Mouse (Mus musculus) right cerebral cortex, postnatal 4 days (tissue): Measurements from ENCODE around the gene Olfr338.
"Not testable (repeated sequence)": the region's sequence is repeated elsewhere in the genome, so short reads cannot be mapped to it uniquely, and the experiment has no call there.

Experiments
- DNase-seq: peaks from one replicate; pipeline ENCODE4 v3.0.0-alpha.2; 2022

Gene Olfr338

GRCm38 (mm10) chr2:36373219-36373618 is at the start of gene Olfr338:
Gene Olfr338 (plus strand): TSS chr2:36373519.
- no peak for DNase-seq

GRCm38 (mm10) chr2:36415174-36415573 is 41.9 kb downstream of the Olfr338 start:
- DNase-seq: not testable (repeated sequence)

- DNase-seq: not testable (repeated sequence)
Measured at GRCm38 (mm10) chr2:36415591-36415990, 42.3 kb downstream of the Olfr338 start.

- DNase-seq: no peak
Measured at GRCm38 (mm10) chr2:36418647-36419046, 45.3 kb downstream of the Olfr338 start, which contains the start of gene Olfr339. Gene Olfr339 (plus strand): TSS chr2:36418947.
